Mouse (Mus musculus): ENCODE results near the gene Hoxa10. TPM values are rescaled to one million over a fixed set of nuclear protein-coding genes. Genes with fewer than 3 reads are reported as not detected.

Gene Hoxa10
- polyA plus RNA-seq, 1 experiment from 2014 or later, result 0.20 TPM

GRCm38 (mm10) chr6:52224895-52225611 is 15.6 kb downstream of the Hoxa10 start:
- under 1% methylated on average over 35 of the region's 36 CpGs for WGBS (ENCODE audit: insufficient replicate concordance)
- H3K27me3 ChIP-seq (ENCODE audit: control insufficient read depth, insufficient read depth, low read length), result peaks cover 97% of the 10 kb centered on the region
- H3K9ac ChIP-seq (ENCODE audit: low read depth, low read length), result no peak overlapping the region
- no peaks in the 10 kb centered on the region for H3K9me3 ChIP-seq (replicated peaks; ENCODE audit: control insufficient read depth, low read length)
- no peak overlapping the region for H3K4me2 ChIP-seq
- no peaks in the 10 kb centered on the region for H3K36me3 ChIP-seq (ENCODE audit: control insufficient read depth, insufficient read depth, low read length)
- H3K27ac ChIP-seq (ENCODE audit: low read depth, low read length), result no peak overlapping the region
- H3K4me1 ChIP-seq (ENCODE audit: control insufficient read depth, insufficient read depth, low read length), result peaks cover 5% of the 10 kb centered on the region; the same call in 1 of the 2 replicates
- ATAC-seq (replicated peaks; ENCODE audit: insufficient number of reproducible peaks, low FRiP score, low TSS enrichment), result no peak
- H3K4me3 ChIP-seq (ENCODE audit: low read depth, low read length), result no peak overlapping the region

- no peak overlapping the region for H3K4me2 ChIP-seq
- no peaks in the 10 kb centered on the region for H3K36me3 ChIP-seq (ENCODE audit: control insufficient read depth, insufficient read depth, low read length)
- ATAC-seq (replicated peaks; ENCODE audit: insufficient number of reproducible peaks, low FRiP score, low TSS enrichment), result no peak
- H3K4me3 ChIP-seq (ENCODE audit: low read depth, low read length), result no peak overlapping the region
- no peak overlapping the region for H3K9ac ChIP-seq (ENCODE audit: low read depth, low read length)
- WGBS (ENCODE audit: insufficient replicate concordance), result 3% methylated on average over 24 of the region's 24 CpGs
- H3K4me1 ChIP-seq (ENCODE audit: control insufficient read depth, insufficient read depth, low read length), result peaks cover 5% of the 10 kb centered on the region; the same call in 1 of the 2 replicates
- H3K27ac ChIP-seq (ENCODE audit: low read depth, low read length), result no peak overlapping the region
- H3K27me3 ChIP-seq (ENCODE audit: control insufficient read depth, insufficient read depth, low read length), result peaks cover 97% of the 10 kb centered on the region
- H3K9me3 ChIP-seq (replicated peaks; ENCODE audit: control insufficient read depth, low read length), result no peaks in the 10 kb centered on the region
Measured at GRCm38 (mm10) chr6:52223939-52224760, 16.5 kb downstream of the Hoxa10 start.

GRCm38 (mm10) chr6:52222729-52223128 is 17.9 kb downstream of the Hoxa10 start:
- H3K27me3 ChIP-seq (ENCODE audit: control insufficient read depth, insufficient read depth, low read length), result peaks cover 100% of the 10 kb centered on the region
- no peak overlapping the region for H3K4me2 ChIP-seq
- no peak overlapping the region for H3K4me3 ChIP-seq (ENCODE audit: low read depth, low read length)
- H3K27ac ChIP-seq (ENCODE audit: low read depth, low read length), result no peak overlapping the region
- H3K9ac ChIP-seq (ENCODE audit: low read depth, low read length), result no peak overlapping the region
- 13% methylated on average over 13 of the region's 13 CpGs for WGBS (ENCODE audit: insufficient replicate concordance)
- peaks cover 5% of the 10 kb centered on the region; the same call in 1 of the 2 replicates for H3K4me1 ChIP-seq (ENCODE audit: control insufficient read depth, insufficient read depth, low read length)
- H3K36me3 ChIP-seq (ENCODE audit: control insufficient read depth, insufficient read depth, low read length), result no peaks in the 10 kb centered on the region
- no peaks in the 10 kb centered on the region for H3K9me3 ChIP-seq (replicated peaks; ENCODE audit: control insufficient read depth, low read length)
- ATAC-seq (replicated peaks; ENCODE audit: insufficient number of reproducible peaks, low FRiP score, low TSS enrichment), result no peak

- H3K9ac ChIP-seq (ENCODE audit: low read depth, low read length), result no peak overlapping the region
- peak overlapping the region; percentile 57 for H3K4me3 ChIP-seq (ENCODE audit: low read depth, low read length)
- H3K4me1 ChIP-seq (ENCODE audit: control insufficient read depth, insufficient read depth, low read length), result peaks cover 5% of the 10 kb centered on the region; the same call in 1 of the 2 replicates
- H3K27ac ChIP-seq (ENCODE audit: low read depth, low read length), result no peak overlapping the region
- H3K9me3 ChIP-seq (replicated peaks; ENCODE audit: control insufficient read depth, low read length), result no peaks in the 10 kb centered on the region
- no peaks in the 10 kb centered on the region for H3K36me3 ChIP-seq (ENCODE audit: control insufficient read depth, insufficient read depth, low read length)
- no peak for ATAC-seq (replicated peaks; ENCODE audit: insufficient number of reproducible peaks, low FRiP score, low TSS enrichment)
- 8% methylated on average over 21 of the region's 21 CpGs for WGBS (ENCODE audit: insufficient replicate concordance)
- H3K4me2 ChIP-seq, result peak overlapping the region; percentile 89
- peaks cover 100% of the 10 kb centered on the region for H3K27me3 ChIP-seq (ENCODE audit: control insufficient read depth, insufficient read depth, low read length)
Measured at GRCm38 (mm10) chr6:52221993-52222685, 18.5 kb downstream of the Hoxa10 start.

GRCm38 (mm10) chr6:52221337-52221992 is 19.2 kb downstream of the Hoxa10 start, which contains the start of gene Hoxa7:
TSS of gene Hoxa7 (minus strand) at chr6:52221854.
- peaks cover 100% of the 10 kb centered on the region for H3K27me3 ChIP-seq (ENCODE audit: control insufficient read depth, insufficient read depth, low read length)
- ATAC-seq (replicated peaks; ENCODE audit: insufficient number of reproducible peaks, low FRiP score, low TSS enrichment), result 0 out of 2 replicates have a peak, but pooled peaks have one; percentile 7
- no peak within 1 kb of the TSS for H3K9ac ChIP-seq (ENCODE audit: low read depth, low read length)

GRCm38 (mm10) chr6:52220865-52221310 is 19.8 kb downstream of the Hoxa10 start:
- Histone ChIP-seq H3K4me2 (peak overlapping the region; percentile 89), H3K4me1 (ENCODE audit: control insufficient read depth, insufficient read depth, low read length) (peaks cover 7% of the 10 kb centered on the region; the same call in 1 of the 2 replicates), H3K27me3 (ENCODE audit: control insufficient read depth, insufficient read depth, low read length) (peaks cover 100% of the 10 kb centered on the region), H3K36me3 (ENCODE audit: control insufficient read depth, insufficient read depth, low read length) (no peaks in the 10 kb centered on the region), H3K9ac (ENCODE audit: low read depth, low read length) (no peak overlapping the region), H3K27ac (ENCODE audit: low read depth, low read length) (no peak overlapping the region), H3K4me3 (ENCODE audit: low read depth, low read length) (peak overlapping the region; percentile 57), H3K9me3 (replicated peaks; ENCODE audit: control insufficient read depth, low read length) (no peaks in the 10 kb centered on the region)
- no peak for ATAC-seq (replicated peaks; ENCODE audit: insufficient number of reproducible peaks, low FRiP score, low TSS enrichment)
- 6% methylated on average over 12 of the region's 12 CpGs for WGBS (ENCODE audit: insufficient replicate concordance)

More at GRCm38 (mm10) chr6:52221337-52221992, 19.2 kb downstream of the Hoxa10 start, which contains the start of gene Hoxa7:
- 2% methylated on average over 46 of the region's 46 CpGs for WGBS (ENCODE audit: insufficient replicate concordance)
- Histone ChIP-seq H3K4me2 (peak within 1 kb of the TSS; percentile 89), H3K27ac (ENCODE audit: low read depth, low read length) (no peak within 1 kb of the TSS), H3K4me3 (ENCODE audit: low read depth, low read length) (peak within 1 kb of the TSS; percentile 57), H3K4me1 (ENCODE audit: control insufficient read depth, insufficient read depth, low read length) (peaks cover 9% of the 10 kb centered on the region; the same call in 1 of the 2 replicates), H3K9me3 (replicated peaks; ENCODE audit: control insufficient read depth, low read length) (no peaks in the 10 kb centered on the region), H3K36me3 (ENCODE audit: control insufficient read depth, insufficient read depth, low read length) (no peaks in the 10 kb centered on the region)

GRCm38 (mm10) chr6:52220003-52220864 is 20.4 kb downstream of the Hoxa10 start:
- 0 out of 2 replicates have a peak, but pooled peaks cover 4% of the 10 kb centered on the region for H3K4me1 ChIP-seq (ENCODE audit: control insufficient read depth, insufficient read depth, low read length)
- H3K27ac ChIP-seq (ENCODE audit: low read depth, low read length), result no peak overlapping the region
- H3K9me3 ChIP-seq (replicated peaks; ENCODE audit: control insufficient read depth, low read length), result no peaks in the 10 kb centered on the region
- H3K9ac ChIP-seq (ENCODE audit: low read depth, low read length), result no peak overlapping the region
- no peak overlapping the region for H3K4me3 ChIP-seq (ENCODE audit: low read depth, low read length)
- ATAC-seq (replicated peaks; ENCODE audit: insufficient number of reproducible peaks, low FRiP score, low TSS enrichment), result no peak
- H3K27me3 ChIP-seq (ENCODE audit: control insufficient read depth, insufficient read depth, low read length), result peaks cover 100% of the 10 kb centered on the region
- H3K36me3 ChIP-seq (ENCODE audit: control insufficient read depth, insufficient read depth, low read length), result no peaks in the 10 kb centered on the region
- 14% methylated on average over 32 of the region's 32 CpGs for WGBS (ENCODE audit: insufficient replicate concordance)
- no peak overlapping the region for H3K4me2 ChIP-seq

Measured in heart, embryonic 11.5 days (tissue).